Mouse (Mus musculus) embryo, embryonic 11 days (tissue): Measurements from ENCODE around the gene Ppp2r2c.

Experiments
- DNase-seq: peaks from one replicate; pipeline ENCODE4 v3.0.0-alpha.2; 2015

Gene Ppp2r2c

DNA sequence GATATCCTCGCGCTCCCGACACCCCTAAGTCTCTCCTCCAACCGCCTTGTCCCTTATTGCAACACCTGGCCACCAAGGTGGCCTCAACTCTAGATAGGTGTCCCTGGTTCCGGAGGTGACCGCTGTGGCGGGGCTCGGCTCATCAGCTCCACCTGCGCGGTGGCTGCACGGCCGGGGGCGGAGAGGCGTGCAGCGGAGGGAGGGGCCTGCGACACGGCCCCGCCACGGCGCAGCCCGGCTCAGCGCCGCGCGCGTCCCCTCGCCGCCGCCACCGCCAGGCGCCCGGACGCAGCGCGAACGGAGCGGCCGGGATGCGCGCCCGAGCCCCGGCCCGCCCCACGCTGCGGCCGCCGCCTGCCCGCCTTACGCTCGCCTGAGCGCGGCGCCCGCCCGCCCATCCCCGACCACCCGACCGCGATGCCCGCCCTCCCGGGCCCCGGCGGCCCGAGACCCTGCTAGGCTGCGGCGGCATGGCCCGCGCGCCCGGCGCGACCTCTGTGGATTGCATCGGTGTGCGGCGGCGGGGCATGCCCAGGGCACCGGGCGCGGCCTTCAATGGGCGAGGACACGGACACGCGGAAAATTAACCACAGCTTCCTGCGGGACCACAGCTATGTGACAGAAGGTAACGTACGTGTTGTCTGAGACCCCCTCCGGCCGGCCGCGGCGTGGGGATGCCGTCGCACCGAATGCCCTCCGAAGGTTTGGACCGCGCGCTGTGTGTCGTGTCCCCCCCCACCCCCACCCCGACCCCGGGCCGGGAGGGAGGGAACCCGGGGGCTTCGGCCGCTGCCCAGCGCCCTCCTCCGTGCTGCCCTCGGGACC is at the start of gene Ppp2r2c:
TSS of gene Ppp2r2c (plus strand) at position 248 of the 825 bp plus-strand sequence.
- DNase-seq, result peak; percentile 34

- DNase-seq, result no peak
Measured at GRCm38 (mm10) chr5:36819742-36820141, 48.6 kb upstream of the Ppp2r2c start.

GRCm38 (mm10) chr5:36820142-36820541 is 48.2 kb upstream of the Ppp2r2c start:
- peak; percentile 68 for DNase-seq

DNA sequence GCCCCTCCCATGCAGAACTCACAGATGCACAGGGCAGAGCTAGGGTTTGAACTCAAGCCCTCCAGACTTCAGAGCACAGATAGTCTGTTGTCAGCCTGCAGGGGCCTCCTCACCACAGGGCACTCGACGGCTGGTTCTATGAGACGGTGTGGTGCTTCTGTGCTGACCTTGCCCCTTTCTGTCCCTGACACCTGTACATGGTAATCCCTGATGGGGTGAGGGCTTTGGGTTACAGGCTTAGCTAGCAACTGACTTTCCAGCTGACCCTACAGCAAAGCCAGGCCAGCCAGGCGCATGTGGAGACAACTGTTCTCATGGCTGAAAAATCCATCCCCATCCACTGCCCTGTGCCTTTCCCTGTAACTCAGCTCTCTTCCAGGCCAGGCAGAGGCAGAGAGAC is 45.4 kb upstream of the Ppp2r2c start:
- DNase-seq, result no peak

DNA sequence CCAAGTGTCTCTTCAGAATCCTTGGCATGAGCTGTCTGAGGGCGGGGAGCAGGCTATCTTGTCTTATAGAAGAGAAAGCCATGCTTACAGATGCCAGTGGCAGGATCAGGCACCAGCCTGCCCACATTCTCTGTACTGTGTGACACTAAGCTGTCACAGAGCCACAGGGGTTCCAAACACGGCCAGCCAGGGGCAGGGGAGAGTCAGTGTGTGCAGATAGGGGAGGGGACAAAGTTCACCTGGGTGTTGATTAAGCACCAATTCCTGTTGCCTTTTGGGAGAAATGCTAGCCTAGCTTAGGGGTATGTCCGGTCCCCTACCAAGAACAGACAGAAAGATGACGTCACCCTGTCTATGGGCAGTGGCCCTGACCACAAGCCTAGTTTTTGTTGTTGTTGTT is 39.2 kb upstream of the Ppp2r2c start:
- DNase-seq, result no peak

- DNase-seq, result peak; percentile 91
Measured at GRCm38 (mm10) chr5:36829913-36830879, 38.1 kb upstream of the Ppp2r2c start, which contains the start of gene Man2b2. Gene Man2b2 (minus strand): TSS chr5:36830653.

DNA sequence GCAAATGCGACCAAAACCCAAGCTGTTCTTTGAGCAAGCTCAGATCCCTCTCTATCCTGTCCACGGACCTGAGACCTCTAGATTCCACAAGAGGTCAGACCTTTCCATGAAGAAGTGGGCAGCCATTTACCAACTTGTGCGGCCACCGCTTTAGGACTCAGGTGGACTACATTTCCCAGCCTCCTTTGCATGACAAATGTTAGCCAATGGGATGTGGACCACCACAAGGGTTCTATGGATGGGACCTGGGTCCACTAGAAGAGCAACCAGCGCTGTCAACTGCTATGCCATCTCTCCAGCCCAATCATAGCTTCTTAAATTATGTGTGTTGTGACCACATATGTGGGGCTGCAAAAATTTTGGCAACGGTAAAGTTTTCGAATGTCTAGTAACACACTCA is 37.0 kb upstream of the Ppp2r2c start:
- peak; percentile 27 for DNase-seq

- peak; percentile 84 for DNase-seq
Measured at GRCm38 (mm10) chr5:36835933-36836332, 32.4 kb upstream of the Ppp2r2c start.

DNA sequence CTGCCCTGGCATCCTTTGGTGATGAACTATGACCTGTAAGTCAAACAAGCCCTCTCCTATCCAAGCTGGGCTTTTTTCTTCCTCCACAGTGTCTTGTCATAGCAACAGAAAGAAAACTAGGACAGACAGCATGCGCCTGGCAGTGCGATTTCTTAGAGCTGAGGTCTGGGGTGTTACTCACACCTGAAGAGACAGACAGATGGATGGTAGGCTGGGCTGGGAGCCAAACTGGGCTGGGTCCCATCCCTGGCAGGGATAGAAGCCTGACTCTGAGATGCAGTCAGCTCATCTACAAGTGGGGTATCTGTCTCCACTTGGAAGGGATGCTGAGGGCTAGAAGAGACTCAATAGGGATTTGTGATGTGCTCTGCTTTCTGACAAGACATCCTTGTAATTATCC is 29.3 kb upstream of the Ppp2r2c start:
- no peak for DNase-seq

DNA sequence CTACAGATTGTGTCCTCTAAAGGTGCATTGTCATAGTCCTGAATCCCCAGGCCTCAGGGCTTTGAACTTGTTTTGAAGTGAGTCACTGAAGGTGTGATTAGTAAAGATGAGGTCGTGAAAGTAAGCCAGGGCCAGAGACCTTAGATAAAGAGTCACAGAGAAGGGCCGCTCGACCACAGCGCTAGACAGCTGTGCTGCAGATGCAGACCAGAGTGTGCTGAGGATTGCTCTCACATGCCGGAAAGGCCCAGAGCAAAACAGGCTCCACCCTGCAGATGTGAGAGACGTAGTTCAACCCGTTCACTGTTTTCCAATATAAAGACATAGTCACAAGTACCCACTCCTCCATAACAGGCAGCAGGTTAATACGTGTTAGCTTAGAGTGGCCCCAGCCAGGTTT is 28.7 kb upstream of the Ppp2r2c start:
- DNase-seq, result no peak

- no peak for DNase-seq
Measured at GRCm38 (mm10) chr5:36840092-36840491, 28.2 kb upstream of the Ppp2r2c start.

- no peak for DNase-seq
Measured at GRCm38 (mm10) chr5:36841701-36842100, 26.6 kb upstream of the Ppp2r2c start.

- DNase-seq, result no peak
Measured at GRCm38 (mm10) chr5:36844490-36844889, 23.8 kb upstream of the Ppp2r2c start.

DNA sequence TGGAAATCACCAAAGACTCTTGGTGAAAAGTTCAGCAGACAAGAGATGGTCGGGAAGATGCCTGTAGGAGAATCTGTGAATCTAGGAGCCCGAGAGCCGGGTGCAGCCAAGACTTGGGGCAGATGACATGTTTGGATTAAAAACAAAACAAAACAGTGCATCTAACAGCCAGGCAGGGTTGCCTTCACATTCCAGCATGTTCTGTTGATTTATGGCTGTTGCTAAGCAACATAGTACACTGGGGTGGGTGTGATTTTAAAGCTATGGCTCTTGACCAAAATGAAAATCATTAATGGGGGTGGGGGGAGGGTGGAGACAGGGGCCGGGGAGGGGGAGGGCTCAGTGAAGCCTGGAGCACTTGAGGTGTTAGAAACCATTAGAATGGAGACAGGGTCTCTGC is 16.7 kb upstream of the Ppp2r2c start:
- DNase-seq, result no peak

GRCm38 (mm10) chr5:36855180-36855579 is 13.1 kb upstream of the Ppp2r2c start:
- peak; percentile 6 for DNase-seq

GRCm38 (mm10) chr5:36856529-36856928 is 11.8 kb upstream of the Ppp2r2c start:
- DNase-seq, result no peak

GRCm38 (mm10) chr5:36857546-36857945 is 10.8 kb upstream of the Ppp2r2c start:
- no peak for DNase-seq

DNA sequence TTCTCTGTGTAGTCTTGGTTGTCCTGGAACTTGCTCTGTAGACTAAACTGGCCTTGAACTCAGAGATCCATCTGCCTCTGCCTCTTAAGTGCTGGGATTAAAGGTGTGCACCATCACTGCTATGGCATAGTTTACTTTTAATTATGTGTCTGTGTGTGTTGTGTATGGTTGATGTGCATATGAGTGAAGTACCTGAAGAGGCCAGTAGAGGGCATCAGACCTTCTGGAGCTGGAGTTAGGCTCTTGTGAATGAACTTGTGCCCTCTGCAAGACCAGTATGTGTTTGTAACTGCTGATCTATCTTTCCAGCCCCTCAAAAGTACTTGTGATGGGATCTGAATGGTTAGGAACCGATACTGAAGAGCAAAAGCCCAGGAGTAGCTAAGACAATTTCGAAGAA is 7.2 kb upstream of the Ppp2r2c start:
- DNase-seq, result no peak

DNA sequence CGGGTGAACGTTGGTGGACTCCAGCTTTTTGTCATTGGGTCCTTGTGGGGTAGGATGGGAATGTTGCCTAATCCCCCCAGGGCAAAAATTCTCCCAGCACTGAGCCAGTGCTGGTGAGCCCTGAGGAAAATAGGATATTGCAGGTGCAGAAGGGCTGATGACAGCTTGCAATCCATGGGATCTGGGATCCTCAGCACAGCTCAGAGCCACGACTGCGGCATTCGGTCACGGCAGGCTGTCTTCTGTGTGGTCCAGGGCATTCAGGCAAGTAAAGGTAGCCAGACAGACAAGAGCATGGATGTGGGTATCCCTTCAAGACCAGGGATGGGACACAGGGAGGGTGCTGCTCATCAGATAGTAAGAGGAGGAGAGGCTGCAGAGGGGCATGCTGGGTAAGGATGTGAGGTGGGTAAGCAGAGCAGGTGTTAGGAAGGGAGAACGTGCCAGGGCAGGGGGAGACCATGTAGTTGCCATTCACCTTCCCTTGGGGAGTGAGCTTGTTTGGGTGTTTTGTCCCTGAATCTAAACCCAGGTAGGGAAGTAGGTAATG is 1.5 kb upstream of the Ppp2r2c start:
- DNase-seq, result no peak

- DNase-seq, result no peak
Measured at GRCm38 (mm10) chr5:36867561-36867960, 752 bp upstream of the Ppp2r2c start.

GRCm38 (mm10) chr5:36869186-36869577 is 869 bp downstream of the Ppp2r2c start:
- no peak for DNase-seq

GRCm38 (mm10) chr5:36869578-36870236 is 1.4 kb downstream of the Ppp2r2c start:
- peak; percentile 52 for DNase-seq

DNA sequence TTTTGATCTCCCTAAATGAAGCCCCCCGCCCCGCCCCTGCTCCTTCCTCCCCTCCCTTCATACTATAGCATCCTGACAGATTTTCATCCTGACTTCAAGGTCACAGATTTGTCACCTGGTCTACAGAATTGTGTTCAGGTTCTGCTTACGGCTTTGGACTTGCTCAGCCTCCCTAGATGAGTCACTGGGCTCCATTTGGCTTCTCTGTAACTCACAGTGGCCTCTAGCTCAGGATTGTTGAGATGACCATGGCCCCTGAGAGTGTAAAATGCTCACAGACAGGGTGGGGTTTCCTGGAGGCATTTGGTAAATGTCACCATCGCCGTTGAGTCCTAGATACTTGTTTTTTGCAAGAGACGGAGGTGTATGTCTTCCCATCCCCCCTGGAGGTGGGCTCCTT is 2.6 kb downstream of the Ppp2r2c start:
- no peak for DNase-seq
